Mouse (Mus musculus) adrenal gland, adult 8-10 months (tissue): ENCODE results near the gene Rpl26. TPM values are rescaled to one million over a fixed set of nuclear protein-coding genes. Genes with fewer than 3 reads are reported as not detected.

Source experiments
- DNase-seq: peaks from one replicate; pipeline ENCODE4 v3.0.0; 2022
- total RNA-seq, 4 experiments: library from RNA; stranded (reverse); gene quantifications; 2 replicates each; pipeline ENCODE4 v1.2.4; 2022

Gene Rpl26
- total RNA-seq: 1,000 to 10,000 TPM; 1,214 to 1,402 (median 1,307) TPM

DNA sequence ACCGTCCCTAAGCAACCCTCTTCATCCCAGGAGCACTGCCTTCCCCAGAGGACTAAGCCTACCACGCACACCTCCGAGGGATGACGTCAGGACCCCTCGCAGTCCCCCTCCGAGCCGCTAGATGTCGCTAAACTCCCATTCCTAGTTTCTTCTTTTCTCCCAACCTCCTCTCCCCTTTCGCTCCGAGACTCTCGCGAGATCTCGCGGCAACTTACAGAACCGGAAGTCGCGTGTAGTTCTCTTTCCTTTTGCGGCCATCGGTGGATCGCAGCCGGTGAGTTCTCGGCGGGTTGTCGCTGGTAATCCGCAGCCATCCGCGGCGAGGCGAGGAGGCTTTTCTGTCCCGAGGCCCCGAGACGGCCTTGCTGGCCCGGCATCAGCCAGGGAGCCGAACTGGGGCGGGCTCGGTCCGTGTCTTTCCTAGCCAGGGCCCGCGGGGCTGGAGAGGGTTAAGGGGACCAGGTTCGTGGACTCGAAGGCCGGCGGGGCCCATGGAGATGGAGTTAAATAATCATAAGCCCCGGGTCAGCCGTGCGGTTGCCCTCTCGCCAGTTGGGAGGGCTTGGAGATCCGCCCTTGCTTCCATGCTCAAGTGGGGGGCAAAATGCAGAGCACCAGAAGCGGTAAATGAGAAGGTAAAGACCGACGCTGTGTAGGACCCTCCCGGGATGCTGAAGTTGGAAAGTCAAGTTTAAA lies at the start of gene Rpl26:
Gene Rpl26, plus strand, starts transcription at position 233 of the 696 bp plus-strand sequence.
- peak; percentile 97 for DNase-seq

DNA sequence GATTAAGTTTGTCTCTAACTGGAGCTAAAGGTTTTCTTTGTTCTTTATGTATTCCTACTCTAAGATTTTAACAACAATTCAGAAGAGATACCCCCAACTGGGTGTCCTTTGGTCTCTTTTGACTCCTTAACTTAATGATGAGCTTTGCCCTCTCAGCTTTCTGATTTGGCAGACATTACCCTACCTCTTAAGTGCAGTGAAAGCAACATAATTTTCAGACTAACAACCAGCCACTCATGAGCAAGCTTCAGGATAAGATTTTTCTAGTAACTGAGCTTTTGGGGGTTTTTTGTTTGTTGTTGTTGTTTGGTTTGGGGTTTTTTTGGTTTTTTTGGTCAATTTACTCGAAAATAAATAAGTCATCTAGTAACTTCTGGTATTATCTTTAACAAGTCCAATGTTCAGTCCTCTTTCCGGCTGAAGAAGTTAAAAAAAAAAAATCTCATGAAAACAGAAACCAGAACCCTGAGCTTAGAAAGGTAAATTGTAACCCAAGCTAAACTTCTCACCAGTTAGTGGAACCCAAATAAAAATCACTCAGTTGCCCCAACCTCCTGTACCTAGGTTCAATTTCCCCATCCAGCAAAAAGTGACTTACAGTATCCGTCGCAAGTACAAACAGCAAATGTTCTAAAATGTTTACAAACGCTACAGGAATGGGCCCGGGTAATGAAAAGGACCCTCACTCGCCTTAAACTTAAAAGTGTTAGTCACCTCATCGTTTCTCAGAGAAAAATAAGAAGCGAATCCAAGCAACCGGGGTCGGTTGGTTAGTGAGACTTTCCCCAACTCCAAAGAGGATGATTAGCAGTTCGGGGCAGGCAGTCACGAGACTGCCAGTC lies 49.5 kb upstream of the Rpl26 start:
- DNase-seq: no peak

DNA sequence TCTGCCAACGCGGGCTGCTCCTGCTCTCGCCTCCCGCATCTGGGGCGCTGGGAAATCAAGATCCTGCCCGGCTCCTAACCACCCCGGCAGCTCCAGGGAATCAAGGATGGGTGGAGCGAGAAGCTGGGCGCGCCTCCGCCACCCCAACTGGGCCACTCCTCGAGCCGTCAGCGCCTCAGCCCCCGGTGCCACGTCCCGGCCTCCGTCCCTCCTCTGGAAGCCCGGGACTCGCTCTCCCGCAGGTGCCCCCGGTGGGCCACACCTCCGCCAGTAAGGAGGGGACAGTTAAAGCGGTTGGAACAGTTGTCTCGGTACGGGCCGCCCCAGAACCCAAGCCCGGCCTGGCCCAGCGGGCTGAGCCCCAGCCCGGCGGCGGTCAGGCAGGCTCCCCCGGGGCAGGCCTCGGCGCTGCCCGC lies 48.9 kb upstream of the Rpl26 start:
- peak; percentile 81 for DNase-seq

DNA sequence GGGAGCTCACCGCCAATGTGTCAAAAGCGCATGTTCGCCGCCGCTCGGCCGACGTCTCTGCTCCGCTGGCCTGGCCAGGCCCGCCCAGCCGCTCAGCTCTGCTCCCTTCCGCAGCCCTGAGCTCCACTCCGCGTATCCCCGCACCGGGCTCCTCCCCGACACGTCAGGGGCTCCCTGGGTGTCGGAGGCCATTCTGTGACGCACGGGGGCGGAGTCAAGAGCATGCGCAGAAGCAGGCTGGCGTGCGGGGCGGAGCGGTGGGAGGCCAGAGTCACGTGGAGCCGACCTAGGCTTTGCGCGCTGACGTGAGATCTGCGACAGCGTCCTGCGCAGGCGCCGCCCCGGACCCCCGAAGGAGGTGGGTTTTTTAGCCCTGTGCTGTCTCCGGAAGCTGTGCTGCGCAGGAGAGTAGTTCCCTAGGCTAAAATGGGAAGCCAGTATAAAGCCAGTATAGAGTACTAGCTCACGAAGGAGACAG lies 48.4 kb upstream of the Rpl26 start:
- peak; percentile 100 for DNase-seq

DNA sequence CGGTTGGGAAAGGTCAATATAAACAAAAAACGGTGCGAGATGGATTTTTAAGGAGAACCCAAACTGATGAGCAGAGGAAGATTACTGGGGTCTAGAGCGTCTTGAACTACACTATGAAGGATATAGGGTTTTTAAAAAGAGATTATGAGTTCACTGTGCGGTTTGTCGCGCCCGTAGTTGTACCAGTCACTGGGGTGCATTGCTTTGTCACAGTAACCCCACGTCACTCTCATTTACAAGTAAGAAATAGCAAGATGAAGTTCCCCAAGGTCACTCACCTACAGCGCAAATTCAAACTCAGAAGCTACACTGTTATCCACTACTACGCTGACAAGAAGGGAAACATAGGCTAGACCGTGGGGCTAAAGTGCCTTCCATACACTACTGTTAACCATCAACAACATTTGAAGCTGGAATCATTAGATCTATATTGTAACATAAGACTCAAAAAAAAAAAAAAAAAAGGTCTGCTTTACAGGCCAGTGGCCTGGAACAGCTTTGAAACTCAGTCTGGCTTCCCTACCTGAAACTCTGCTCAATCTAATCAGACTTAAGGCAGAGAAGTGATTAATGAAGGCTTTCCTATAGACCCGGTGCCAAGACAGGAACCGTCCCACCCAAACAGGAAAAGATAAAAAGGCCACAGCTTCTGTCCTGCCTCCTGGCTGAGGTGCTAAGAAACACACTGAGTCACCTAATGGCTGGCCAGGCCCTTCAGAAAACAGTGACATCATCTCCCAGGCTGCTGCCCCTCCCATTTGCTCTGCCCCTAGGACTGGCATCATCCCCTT lies 47.6 kb upstream of the Rpl26 start:
- DNase-seq: peak; percentile 76

DNA sequence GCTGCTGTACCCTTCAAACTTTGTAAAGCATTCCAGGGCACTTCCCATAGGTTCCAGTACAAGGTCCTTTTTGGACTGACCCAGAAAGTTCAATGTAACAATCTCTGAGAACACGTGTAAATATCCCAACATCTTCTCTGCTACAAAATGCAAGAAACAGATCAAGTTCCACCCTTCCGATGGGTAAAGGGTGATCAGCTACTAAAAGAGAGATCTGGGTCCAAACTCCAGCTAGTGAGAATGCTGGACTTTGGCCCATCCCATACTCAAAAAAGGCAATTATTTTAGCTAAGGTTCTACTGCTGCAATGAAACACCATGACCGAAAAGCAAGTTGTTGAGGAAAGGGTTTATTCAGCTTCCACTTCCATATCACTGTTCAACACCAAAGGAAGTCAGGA lies 46.8 kb upstream of the Rpl26 start:
- DNase-seq: no peak

DNA sequence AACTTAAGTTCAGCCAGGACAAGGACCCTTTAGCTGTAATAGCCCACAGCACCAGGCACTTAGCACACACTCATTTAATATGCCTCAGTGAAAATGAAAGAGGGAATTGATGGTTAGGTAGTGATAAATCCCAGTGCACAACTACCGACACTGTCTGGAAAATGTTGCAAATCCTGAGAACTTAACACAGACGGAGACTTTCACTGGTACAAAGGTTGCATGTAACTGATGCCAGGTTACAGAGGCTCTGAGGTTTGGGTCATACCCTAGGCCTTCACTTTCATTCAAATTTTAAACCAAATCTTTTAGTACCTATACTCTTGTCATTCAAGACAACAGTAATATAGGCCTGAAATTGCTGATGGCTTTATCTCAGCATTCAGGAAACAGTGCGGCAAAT lies 44.1 kb upstream of the Rpl26 start:
- no peak for DNase-seq

DNA sequence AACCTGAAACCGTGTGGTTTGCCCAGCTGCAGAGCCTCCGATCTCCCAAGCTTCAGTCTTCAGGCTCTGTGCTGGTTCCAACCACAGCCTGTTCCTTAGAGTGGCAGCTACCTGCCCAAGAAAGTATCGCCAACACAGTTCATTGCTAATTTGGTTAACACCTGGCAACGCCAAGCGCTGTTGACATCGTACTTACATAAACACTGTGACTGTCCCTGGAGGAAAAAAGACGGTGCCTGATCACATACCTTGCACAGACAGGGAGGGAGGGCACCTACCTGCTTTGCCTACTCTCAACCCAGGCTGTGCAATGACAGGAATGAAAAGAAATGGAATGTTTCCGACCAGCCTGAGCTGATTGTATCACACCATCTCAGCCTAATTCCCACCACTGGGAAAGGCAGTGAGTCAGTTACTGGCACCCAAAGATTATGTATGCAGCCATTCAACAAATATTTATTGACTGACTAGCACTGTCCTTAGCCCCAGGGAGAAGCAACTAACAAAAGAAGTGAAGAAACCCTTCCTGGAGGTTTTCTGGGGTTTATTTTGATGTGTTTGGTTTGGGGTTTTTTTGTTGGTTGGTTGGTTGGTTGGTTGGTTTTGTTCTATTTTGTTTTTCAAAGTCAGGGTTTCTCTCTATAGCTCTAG lies 41.3 kb upstream of the Rpl26 start:
- no peak for DNase-seq

DNA sequence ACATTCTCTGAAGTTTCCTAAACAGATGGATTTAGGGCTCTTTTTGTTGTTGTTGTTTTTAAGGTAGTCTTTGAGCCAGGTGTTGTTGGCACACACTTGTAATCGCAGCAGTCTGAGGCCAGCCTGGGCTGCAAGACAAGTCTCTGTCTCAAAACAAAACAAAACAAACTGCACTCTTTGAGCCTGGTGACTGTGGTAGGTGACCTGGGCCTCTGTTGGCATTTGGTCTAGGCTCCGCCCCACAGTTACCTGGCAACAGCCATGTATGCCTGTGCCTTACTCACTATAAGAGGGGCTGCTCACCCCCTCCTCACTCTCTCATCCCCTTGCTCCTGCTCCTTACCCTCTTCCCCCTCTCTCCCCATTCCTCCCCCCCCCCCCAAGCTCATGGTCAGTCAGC lies 39.1 kb upstream of the Rpl26 start:
- no peak for DNase-seq

DNA sequence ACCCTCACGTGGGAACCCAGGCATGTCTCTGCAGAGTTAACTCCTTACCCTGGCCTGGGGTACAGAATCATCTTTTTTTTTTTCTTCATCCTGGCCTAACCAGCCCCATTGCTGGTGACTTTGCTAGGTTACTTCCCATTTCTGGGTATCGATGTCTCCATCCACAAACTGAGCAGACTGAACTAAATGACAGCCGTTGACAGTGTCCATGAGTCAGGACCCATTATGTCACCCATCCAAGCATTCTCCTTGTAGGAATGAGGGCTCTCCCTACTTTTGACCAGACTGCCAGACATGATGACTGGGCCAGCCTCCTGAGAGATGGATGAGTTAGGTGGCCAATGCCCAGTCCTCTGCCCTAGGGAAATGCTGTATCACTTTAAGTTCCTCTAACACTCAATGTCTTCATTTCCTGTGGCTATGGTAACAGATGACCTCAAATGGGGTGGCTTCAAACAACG lies 37.7 kb upstream of the Rpl26 start:
- DNase-seq: no peak

DNA sequence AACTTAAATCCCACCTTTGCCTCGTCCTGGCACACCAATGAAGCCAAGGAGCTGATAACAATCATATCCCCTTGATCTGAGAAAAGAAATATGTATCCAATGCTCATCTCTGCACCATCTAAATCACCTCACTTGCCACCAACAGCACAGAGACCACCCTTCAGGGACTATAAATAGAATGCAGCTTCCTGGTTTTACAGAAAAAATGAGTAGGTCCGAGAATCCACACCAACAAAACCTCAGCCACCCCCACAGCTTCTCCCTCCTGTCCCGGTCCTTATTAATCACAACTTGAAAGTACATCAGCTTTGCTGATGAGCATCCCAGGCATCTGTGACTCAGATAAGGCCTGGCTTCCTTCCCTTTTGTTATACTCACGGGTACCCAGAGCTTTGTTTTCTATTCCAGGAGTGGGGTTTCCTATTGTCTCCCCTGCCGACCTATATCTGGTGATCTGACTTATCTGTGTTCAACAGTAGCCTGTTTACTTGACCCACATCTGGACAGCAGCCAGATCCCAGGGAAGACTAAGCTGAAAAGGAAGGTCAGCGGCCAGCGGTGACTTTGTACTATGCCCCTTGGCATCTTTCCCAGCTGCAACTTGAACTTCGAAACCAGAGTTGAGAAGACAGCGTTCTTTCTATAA lies 36.7 kb upstream of the Rpl26 start:
- DNase-seq: peak; percentile 95

DNA sequence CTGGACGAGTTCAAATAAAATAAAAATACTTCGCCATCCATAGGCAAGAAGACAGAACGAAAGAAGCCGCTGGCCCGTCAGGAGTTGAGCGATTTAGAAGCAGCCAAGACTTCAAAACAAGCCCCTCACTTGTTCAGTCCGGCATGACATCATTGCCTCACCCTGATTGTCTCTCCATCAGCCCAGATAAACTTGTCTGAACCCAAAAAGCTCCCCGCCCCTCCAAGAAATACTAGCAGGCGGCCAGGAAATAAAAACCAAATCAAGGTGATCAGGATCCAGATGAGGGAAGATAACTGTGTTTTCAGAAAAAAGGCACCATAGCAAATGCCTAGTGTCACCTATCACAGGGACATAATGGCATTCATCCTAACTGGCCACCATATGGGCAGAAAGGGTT lies 30.1 kb upstream of the Rpl26 start:
- no peak for DNase-seq

DNA sequence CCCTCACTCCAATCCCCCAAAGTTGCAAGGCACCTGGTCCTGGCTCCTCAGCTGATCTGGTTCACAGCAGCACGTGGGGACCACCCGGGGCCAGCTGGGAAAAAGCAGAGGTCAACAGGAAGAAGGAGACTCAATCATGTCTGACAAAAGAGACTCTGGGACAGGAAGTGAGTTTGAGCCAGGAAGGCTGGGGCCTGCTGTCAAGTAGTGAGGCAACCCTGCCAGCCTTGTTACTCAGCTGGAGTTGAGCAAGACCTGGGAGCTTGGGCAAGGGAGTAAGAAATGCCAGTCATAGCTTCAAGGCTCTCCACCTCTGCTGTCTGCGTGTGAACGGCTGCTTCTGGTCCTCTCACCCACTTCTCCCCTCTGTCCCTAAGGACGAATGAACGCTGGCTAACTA lies 29.6 kb upstream of the Rpl26 start, which contains the start of gene Ndel1:
Gene Ndel1, minus strand, starts transcription at position 111 of the 400 bp plus-strand sequence.
- DNase-seq: peak; percentile 89

DNA sequence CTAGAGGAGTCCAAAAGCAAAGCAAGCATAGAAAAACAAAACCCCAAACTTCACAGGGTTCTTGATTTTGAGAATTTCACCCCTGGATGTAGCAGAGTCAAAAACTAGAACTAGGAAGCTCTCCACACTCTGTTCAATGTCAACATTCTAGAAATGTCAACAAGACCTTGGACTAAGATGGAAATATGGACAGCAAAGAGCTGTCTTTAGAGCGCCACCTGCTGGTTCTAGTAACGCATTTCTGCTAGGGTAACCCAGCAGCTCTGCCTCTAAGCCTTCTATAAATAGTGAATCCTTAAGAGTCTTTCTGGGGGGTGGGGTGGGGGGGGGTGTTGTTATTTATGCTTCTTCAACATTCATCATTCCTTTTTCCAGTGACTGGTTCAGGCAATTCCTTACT lies 26.5 kb upstream of the Rpl26 start:
- DNase-seq: no peak

DNA sequence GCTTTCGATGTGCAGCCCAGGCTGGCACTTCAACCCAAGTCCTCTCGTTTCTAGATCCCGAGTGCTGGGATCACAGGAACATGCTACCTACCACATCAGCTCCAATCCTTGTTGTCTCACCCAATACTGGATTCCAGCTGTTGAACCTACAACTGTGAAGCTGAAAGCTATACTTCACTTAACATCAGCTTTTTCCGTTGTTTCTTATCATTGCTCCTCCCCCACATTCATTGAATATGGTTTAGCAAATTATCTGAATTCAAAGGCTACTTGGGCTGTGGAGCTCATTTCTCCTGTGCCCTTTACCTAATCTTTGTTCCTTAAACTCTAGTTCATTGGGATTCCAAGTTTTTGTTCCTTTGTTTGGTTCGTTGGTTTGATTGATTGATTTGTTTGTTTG lies 22.6 kb upstream of the Rpl26 start:
- DNase-seq: no peak

DNA sequence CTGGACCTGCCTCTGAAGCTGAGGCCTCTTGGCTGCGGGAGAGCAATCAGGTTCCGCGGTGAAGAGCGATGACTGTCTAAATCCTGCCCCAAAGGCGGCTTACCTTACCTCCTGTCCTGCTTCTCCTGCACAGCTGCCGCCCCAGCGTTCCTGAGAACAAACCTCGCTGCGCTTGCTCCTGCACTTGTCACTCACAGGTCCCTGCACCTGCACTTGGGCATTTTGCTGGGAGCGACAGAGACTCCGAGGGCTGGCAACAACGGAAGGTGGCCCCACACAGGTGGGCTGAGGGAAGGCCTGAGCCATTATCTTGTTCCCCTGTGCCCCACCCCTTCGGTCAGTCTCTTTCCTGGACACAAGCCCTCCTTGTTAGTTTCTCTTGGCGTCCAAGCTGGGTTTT lies 19.3 kb upstream of the Rpl26 start:
- DNase-seq: no peak

DNA sequence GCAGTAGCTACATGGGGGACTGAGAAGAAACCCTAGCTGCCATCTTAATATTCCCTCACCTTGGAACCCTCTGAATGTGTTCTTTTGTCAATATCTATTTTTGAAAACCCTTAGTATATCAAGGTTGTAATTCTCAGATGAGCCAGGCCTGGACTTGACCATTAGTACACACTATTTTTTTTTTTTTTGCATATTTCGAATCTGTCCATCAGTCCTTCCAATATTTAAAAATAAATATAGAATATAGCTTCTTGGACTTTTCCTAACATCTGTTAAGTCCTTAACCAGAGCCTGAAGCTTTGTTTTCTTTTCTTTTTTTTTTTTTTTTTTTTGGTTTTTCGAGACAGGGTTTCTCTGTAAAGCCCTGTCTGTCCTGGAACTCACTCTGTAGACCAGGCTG lies 17.5 kb upstream of the Rpl26 start:
- DNase-seq: no peak

DNA sequence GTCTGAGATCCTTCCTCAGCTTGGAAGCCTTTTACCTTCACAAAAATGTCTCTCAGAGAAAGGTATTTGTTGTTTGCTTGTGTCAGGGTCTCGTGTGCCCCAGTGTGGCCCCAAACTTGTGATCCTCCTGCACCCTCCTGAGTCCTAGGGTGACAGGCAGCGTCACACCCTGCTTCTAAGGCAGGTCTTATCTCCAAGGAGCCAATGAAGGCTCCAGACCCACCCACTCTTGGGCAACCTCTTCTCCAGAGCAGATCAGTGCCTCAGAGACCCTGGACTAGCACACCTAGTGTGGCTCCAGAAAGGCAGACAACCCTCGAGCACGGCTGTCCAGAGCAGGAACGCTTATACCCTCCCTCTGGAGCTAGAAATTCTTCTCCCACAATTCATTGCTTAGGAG lies 17.0 kb upstream of the Rpl26 start:
- DNase-seq: no peak

DNA sequence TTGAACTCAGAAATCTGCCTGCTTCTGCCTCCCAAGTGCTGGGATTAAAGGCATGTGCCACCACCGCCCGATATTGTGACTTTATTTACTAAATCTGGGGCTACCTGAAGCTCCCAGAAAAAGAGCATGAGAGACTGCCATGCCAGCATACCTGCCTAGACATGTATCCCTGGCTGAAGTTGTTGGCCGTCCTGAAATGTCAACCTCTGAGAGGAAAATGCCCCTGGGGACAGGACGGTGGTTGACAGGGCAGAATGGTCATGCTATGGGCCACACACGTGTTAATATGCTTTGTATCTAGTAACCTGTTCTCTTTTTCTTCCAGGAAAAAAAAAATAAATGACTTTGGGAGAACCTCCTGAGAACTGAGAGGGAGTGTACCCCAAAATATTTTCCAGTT lies 15.3 kb upstream of the Rpl26 start:
- DNase-seq: no peak

DNA sequence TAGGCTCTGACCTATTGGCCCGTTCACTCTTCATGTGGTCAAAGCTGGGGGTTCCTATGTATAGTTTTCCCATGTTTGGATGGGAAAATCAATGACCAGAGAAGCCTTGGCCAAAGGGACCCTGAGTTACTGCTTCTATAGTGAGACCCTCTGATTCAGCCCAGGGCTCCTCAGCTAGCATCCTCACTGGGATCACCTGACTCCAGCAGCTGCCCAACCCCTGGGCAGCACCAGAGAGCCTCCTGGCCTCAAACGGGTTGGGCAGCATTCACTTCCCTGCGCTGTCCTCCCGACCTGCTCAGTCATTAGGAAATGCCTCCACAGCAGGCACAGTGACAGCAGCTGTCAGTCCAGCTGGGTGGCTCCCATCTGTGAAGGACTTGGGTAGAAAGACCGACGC lies 13.1 kb upstream of the Rpl26 start, which contains the start of gene Rnf222:
Gene Rnf222, plus strand, starts transcription at position 301 of the 400 bp plus-strand sequence.
- DNase-seq: no peak

DNA sequence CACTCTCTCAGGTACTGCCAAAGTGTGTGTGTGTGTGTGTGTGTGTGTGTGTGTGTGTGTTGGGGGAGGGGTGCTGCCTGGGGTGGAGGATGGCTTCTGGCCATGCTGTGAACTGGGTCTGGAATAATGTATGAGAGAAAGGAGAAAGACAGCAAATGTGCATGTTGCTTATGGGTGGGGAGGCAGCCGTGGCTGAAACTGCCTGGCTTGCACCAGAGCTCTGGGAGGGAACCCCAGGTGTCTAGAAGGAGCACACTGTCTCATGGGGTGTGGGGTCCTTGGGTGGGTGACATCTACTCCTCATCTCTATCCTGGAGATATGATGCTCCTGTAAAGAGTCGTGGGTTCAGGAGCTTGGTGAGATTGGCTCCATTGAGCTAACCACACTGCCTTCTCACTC lies 12.7 kb upstream of the Rpl26 start:
- DNase-seq: no peak

DNA sequence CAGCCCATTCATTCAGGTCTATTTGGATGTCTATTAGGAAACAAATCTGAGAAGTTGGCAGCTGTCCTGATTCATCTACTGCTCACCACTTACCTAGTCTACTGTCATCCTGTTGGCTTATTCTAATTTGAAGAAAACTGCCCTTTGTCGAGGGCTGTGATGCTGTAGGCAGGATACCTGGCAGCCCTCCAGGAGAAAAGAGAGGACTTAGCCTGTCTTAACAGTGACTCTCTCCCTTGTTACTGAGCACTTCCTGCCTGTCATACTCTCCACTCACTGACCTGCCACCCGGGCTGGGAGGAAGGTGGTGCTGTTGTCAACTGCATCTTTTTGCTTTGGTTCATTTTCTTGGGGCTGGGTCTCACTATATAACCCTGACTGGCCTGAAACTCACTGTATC lies 10.8 kb upstream of the Rpl26 start:
- DNase-seq: no peak
